Mouse (Mus musculus): ENCODE data around the gene Podxl2. TPM values are rescaled to one million over a fixed set of nuclear protein-coding genes. Genes with fewer than 3 reads are reported as not detected.

Podxl2 gene
- polyA plus RNA-seq (2014; fragmentation: Nextera tagmentation; extraction: Ambion mirVana), result 52.0 and 56.7 TPM in 2 replicates

DNA sequence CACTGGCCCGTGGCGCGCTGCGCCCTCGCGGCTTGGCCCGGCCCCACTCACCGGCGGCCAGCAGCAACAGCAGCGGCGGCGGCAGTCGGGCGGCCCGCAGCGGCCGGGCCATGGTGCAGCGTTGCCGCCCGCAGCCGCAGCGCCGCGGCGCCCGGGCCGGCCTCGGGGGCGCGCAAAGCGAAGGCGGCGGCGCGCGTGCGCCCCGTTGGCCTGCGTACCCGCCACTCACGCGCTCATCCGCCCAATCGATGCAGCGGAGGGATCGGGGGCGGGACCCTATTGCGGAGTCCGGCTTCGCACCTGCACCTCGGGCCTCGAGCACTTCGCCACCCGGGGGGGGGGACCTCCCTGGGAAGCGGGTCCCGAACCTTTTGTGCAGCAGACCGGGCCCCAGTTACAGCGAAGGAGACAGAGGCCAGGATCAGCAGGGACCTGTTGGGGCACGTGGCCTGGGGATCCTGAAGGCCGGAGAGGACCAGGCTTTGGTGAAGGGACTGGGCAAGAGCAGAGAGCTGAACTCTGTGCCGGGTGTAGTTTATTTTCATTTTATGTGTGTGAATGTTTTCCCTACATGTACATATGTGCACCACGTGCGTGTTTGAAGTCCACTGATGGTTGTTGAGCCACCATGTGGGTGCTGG lies at the start of gene Podxl2:
Gene Podxl2 (minus strand): TSS at position 177 of the 641 bp plus-strand sequence.
- H3K36me3 ChIP-seq (ENCODE audit: insufficient read depth), result no peaks in the 10 kb centered on the region
- no peak within 1 kb of the TSS for H3K27ac ChIP-seq (ENCODE audit: low read depth)
- DNase-seq (peak; percentile 91), ATAC-seq (ENCODE audit: insufficient read depth) (peak; percentile 68)
- peaks cover 10% of the 10 kb centered on the region; the same call in 1 of the 2 replicates for H3K27me3 ChIP-seq (ENCODE audit: insufficient read depth, low read length)
- H3K9ac ChIP-seq, result peak within 1 kb of the TSS; percentile 73
- 6% methylated on average over 63 of the region's 63 CpGs for WGBS
- H3K4me1 ChIP-seq (ENCODE audit: insufficient read depth), result no peaks in the 10 kb centered on the region; the same call in 1 of the 2 replicates
- peak within 1 kb of the TSS; percentile 99 for H3K4me2 ChIP-seq
- no peaks in the 10 kb centered on the region for H3K9me3 ChIP-seq (ENCODE audit: low read depth, low read length)
- TF ChIP-seq CTCF (IDR thresholded peaks at IDR 0.05; ENCODE audit: low read depth), result no peak
- H3K4me3 ChIP-seq (ENCODE audit: low read depth, low read length), result peak within 1 kb of the TSS; percentile 76

DNA sequence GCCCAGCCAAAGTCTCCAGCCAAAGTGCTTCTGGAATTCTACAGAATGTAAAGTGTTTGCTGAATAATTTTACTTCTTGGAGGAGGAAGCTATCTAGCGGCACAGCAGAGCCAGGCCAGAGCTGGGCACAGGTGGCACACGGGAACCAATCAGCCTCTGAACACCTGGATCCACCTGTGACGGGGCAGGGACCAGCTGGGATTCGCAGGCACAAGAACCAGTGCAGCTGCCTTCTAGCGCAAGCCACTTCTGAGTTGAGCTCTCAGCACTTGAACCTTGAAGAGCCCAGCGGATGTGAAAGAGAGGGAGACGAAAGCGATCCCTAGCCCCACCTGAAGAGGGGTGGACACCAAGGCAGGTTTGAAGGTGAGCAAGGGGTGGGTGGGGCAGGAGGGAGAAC lies 44.0 kb upstream of the Podxl2 start:
- Histone ChIP-seq H3K4me3 (ENCODE audit: low read depth, low read length) (no peak overlapping the region), H3K27ac (ENCODE audit: low read depth) (no peak overlapping the region), H3K9ac (no peak overlapping the region), H3K4me1 (ENCODE audit: insufficient read depth) (0 out of 2 replicates have a peak, but pooled peaks cover under 1% of the 10 kb centered on the region), H3K27me3 (ENCODE audit: insufficient read depth, low read length) (no peaks in the 10 kb centered on the region), H3K4me2 (no peak overlapping the region), H3K9me3 (ENCODE audit: low read depth, low read length) (no peaks in the 10 kb centered on the region), H3K36me3 (ENCODE audit: insufficient read depth) (no peaks in the 10 kb centered on the region)
- DNase-seq (peak; percentile 29), ATAC-seq (ENCODE audit: insufficient read depth) (no peak)
- WGBS, result 48% methylated on average over 8 of the region's 8 CpGs
- no peak for TF ChIP-seq CTCF (IDR thresholded peaks at IDR 0.05; ENCODE audit: low read depth)

GRCm38 (mm10) chr6:88916153-88916552 lies 41.3 kb upstream of the Podxl2 start:
- Histone ChIP-seq H3K27me3 (ENCODE audit: insufficient read depth, low read length) (no peaks in the 10 kb centered on the region), H3K36me3 (ENCODE audit: insufficient read depth) (peaks cover 14% of the 10 kb centered on the region; the same call in 1 of the 2 replicates), H3K4me1 (ENCODE audit: insufficient read depth) (no peaks in the 10 kb centered on the region), H3K4me3 (ENCODE audit: low read depth, low read length) (no peak overlapping the region), H3K9ac (no peak overlapping the region), H3K4me2 (no peak overlapping the region), H3K9me3 (ENCODE audit: low read depth, low read length) (no peaks in the 10 kb centered on the region), H3K27ac (ENCODE audit: low read depth) (no peak overlapping the region)
- TF ChIP-seq CTCF (IDR thresholded peaks at IDR 0.05; ENCODE audit: low read depth), result peak; percentile 84
- WGBS, result 70% methylated on average over 1 of the region's 1 CpGs
- peak; percentile 35; the same call in 1 of the 2 replicates for ATAC-seq (ENCODE audit: insufficient read depth)
- peak; percentile 68 for DNase-seq

GRCm38 (mm10) chr6:88915510-88915909 lies 40.7 kb upstream of the Podxl2 start:
- no peak for DNase-seq
- no peak overlapping the region for H3K4me2 ChIP-seq
- no peaks in the 10 kb centered on the region for H3K4me1 ChIP-seq (ENCODE audit: insufficient read depth)
- H3K27ac ChIP-seq (ENCODE audit: low read depth), result 0 out of 2 replicates have a peak overlapping the region, but pooled peaks have one; percentile 18
- TF ChIP-seq CTCF (IDR thresholded peaks at IDR 0.05; ENCODE audit: low read depth), result no peak
- no peaks in the 10 kb centered on the region for H3K27me3 ChIP-seq (ENCODE audit: insufficient read depth, low read length)
- peaks cover 20% of the 10 kb centered on the region for H3K36me3 ChIP-seq (ENCODE audit: insufficient read depth)
- WGBS, result 67% methylated on average over 4 of the region's 4 CpGs
- ATAC-seq (ENCODE audit: insufficient read depth), result peak; percentile 28; the same call in 1 of the 2 replicates
- no peak overlapping the region for H3K9ac ChIP-seq
- no peak overlapping the region for H3K4me3 ChIP-seq (ENCODE audit: low read depth, low read length)
- no peaks in the 10 kb centered on the region for H3K9me3 ChIP-seq (ENCODE audit: low read depth, low read length)

DNA sequence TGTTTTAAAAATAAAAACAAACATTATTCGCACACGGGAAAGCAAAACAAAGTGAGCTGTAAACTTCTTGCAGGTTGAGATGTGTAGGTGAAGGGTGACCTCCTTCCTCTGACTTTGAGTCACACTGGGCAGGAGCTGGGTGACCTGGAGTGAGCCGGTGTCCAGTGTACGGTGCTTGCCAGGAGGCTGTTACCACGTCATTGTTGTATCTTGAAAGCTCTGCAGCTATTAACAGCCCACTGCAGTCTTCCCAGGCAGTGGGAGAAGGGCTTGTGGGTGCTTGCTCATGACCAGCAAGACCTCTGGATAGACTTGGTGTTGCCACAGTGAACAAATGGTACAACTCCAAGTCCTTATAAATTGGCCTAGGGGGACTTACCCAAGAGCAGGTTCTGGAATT lies 40.0 kb upstream of the Podxl2 start:
- Histone ChIP-seq H3K4me3 (ENCODE audit: low read depth, low read length) (no peak overlapping the region), H3K27me3 (ENCODE audit: insufficient read depth, low read length) (no peaks in the 10 kb centered on the region), H3K4me2 (no peak overlapping the region), H3K4me1 (ENCODE audit: insufficient read depth) (no peaks in the 10 kb centered on the region), H3K27ac (ENCODE audit: low read depth) (no peak overlapping the region), H3K9ac (no peak overlapping the region), H3K36me3 (ENCODE audit: insufficient read depth) (peaks cover 27% of the 10 kb centered on the region), H3K9me3 (ENCODE audit: low read depth, low read length) (no peaks in the 10 kb centered on the region)
- 60% methylated on average over 5 of the region's 5 CpGs for WGBS
- DNase-seq (no peak), ATAC-seq (ENCODE audit: insufficient read depth) (no peak)
- TF ChIP-seq CTCF (IDR thresholded peaks at IDR 0.05; ENCODE audit: low read depth), result no peak

DNA sequence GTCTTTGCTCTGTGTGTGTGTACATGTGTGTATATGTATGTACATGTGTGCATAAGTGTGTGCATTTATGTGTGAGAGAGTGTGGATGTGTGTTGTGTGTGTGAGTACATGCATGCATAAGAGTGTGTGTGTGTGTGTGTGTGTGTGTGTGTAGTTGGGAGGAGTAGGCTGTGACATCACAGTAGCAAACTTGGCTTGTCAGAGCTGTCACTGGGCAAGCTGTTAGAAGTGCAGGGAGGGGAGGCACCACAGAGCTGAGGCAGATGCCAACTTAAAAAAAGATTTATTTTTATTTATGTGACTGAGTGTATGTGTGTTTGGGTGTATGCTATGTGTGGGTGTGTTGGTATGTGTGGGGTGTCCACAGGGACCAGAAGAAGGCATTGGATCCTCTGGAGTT lies 38.6 kb upstream of the Podxl2 start:
- no peak overlapping the region for H3K9ac ChIP-seq
- no peaks in the 10 kb centered on the region for H3K9me3 ChIP-seq (ENCODE audit: low read depth, low read length)
- no peaks in the 10 kb centered on the region for H3K27me3 ChIP-seq (ENCODE audit: insufficient read depth, low read length)
- H3K36me3 ChIP-seq (ENCODE audit: insufficient read depth), result peaks cover 39% of the 10 kb centered on the region
- no peaks in the 10 kb centered on the region for H3K4me1 ChIP-seq (ENCODE audit: insufficient read depth)
- H3K27ac ChIP-seq (ENCODE audit: low read depth), result no peak overlapping the region
- H3K4me3 ChIP-seq (ENCODE audit: low read depth, low read length), result no peak overlapping the region
- H3K4me2 ChIP-seq, result no peak overlapping the region
- ATAC-seq (ENCODE audit: insufficient read depth) (no peak), DNase-seq (no peak)
- TF ChIP-seq CTCF (IDR thresholded peaks at IDR 0.05; ENCODE audit: low read depth), result no peak

DNA sequence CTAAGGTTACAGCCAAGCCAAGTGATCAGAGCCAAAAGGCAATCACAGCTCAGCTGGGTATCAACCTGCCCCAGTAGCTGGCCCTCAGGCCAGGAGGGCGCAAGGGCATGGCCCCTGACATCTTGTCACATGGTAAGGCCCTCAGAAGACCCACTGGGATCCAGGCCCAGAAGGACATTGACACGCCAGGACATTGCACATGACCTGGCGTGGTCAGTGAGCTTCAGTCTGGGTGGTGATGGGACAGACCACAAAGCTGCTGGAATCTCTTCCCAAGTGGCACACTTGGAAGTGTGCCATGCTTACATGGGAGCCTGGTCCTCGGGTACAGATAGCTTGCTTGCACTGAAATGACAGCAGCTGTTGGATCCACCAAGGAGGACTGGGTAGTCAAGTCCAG lies 38.2 kb upstream of the Podxl2 start:
- no peaks in the 10 kb centered on the region for H3K4me1 ChIP-seq (ENCODE audit: insufficient read depth)
- H3K27ac ChIP-seq (ENCODE audit: low read depth), result no peak overlapping the region
- H3K9ac ChIP-seq, result no peak overlapping the region
- no peak overlapping the region for H3K4me3 ChIP-seq (ENCODE audit: low read depth, low read length)
- TF ChIP-seq CTCF (IDR thresholded peaks at IDR 0.05; ENCODE audit: low read depth), result no peak
- no peak overlapping the region for H3K4me2 ChIP-seq
- whole genome bisulfite sequencing, result 70% methylated on average over 4 of the region's 4 CpGs
- no peaks in the 10 kb centered on the region for H3K9me3 ChIP-seq (ENCODE audit: low read depth, low read length)
- H3K36me3 ChIP-seq (ENCODE audit: insufficient read depth), result peaks cover 43% of the 10 kb centered on the region
- DNase-seq, result no peak
- ATAC-seq (ENCODE audit: insufficient read depth), result no peak
- H3K27me3 ChIP-seq (ENCODE audit: insufficient read depth, low read length), result no peaks in the 10 kb centered on the region
